Mouse (Mus musculus) layer of hippocampus, adult 2 months (tissue): ENCODE results near the gene Unc5cl. TPM values are rescaled to one million over a fixed set of nuclear protein-coding genes. Genes with fewer than 3 reads are reported as not detected.
A peak's percentile ranks its signal among the peaks of the same experiment; 100 is the strongest.

ENCODE experiments used
- DNase-seq, 2 experiments: peaks; one replicate each; pipeline ENCODE4 v3.0.0; 2022; ENCODE audit warnings: low spot score in 2 of 2
- H3K27ac ChIP-seq: fragments of 200-600 bp; 2 replicates; pipeline ENCODE4 v1.8.1; 2022
- H3K4me3 ChIP-seq: fragments of 200-600 bp; 2 replicates; pipeline ENCODE4 v1.8.1; 2022; ENCODE audit warnings: mild to moderate bottlenecking
- CTCF ChIP-seq: fragments of 200-600 bp; conservative IDR thresholded peaks from 2 replicates; pipeline ENCODE4 v1.8.1; 2022; ENCODE audit warnings: antibody characterized with exemption, mild to moderate bottlenecking, moderate library complexity
- total RNA-seq, 2 experiments: library from RNA; stranded (reverse); gene quantifications; 2 replicates each; pipeline ENCODE4 v1.2.3; 2021

The Unc5cl gene
- total RNA-seq, 2 experiments from 2014 or later: 0.37 to 0.92 TPM

- peak overlapping the region; percentile 49 for H3K4me3 ChIP-seq
- peak overlapping the region; percentile 91 for H3K27ac ChIP-seq
- TF ChIP-seq CTCF: no peak
- peak; percentile 33 to 69 for DNase-seq
Observed at GRCm38 (mm10) chr17:48543301-48543765, 88.6 kb downstream of the Unc5cl start.

GRCm38 (mm10) chr17:48544722-48545121 lies 90.0 kb downstream of the Unc5cl start:
- Histone ChIP-seq H3K27ac (peak overlapping the region; percentile 62; the same call in 1 of the 2 replicates), H3K4me3 (no peak overlapping the region)
- TF ChIP-seq CTCF: no peak
- no peak for DNase-seq

- H3K4me3 ChIP-seq: peak overlapping the region; percentile 31; the same call in 1 of the 2 replicates
- TF ChIP-seq CTCF: no peak
- DNase-seq: peak; percentile 29 to 70
- peak overlapping the region; percentile 62; the same call in 1 of the 2 replicates for H3K27ac ChIP-seq
Observed at GRCm38 (mm10) chr17:48545223-48545943, 90.7 kb downstream of the Unc5cl start.

GRCm38 (mm10) chr17:48546036-48546435 lies 91.3 kb downstream of the Unc5cl start:
- H3K27ac ChIP-seq: peak overlapping the region; percentile 62; the same call in 1 of the 2 replicates
- no peak for DNase-seq
- H3K4me3 ChIP-seq: no peak overlapping the region; the same call in 1 of the 2 replicates
- no peak for TF ChIP-seq CTCF

- no peak for TF ChIP-seq CTCF
- no peak for DNase-seq
Observed at GRCm38 (mm10) chr17:48547668-48548067, 93.0 kb downstream of the Unc5cl start.

GRCm38 (mm10) chr17:48551788-48552531 lies 97.3 kb downstream of the Unc5cl start:
- DNase-seq: peak in 1 of 2 experiments; percentile 48
- Histone ChIP-seq H3K4me3 (no peak overlapping the region), H3K27ac (peak overlapping the region; percentile 92)
- TF ChIP-seq CTCF: no peak

More at GRCm38 (mm10) chr17:48547668-48548067, 93.0 kb downstream of the Unc5cl start:
- H3K27ac ChIP-seq: no peak overlapping the region
- H3K4me3 ChIP-seq: no peak overlapping the region

GRCm38 (mm10) chr17:48552532-48552915 lies 97.8 kb downstream of the Unc5cl start:
- Histone ChIP-seq H3K4me3 (no peak overlapping the region), H3K27ac (peak overlapping the region; percentile 92)
- no peak for DNase-seq
- no peak for TF ChIP-seq CTCF

GRCm38 (mm10) chr17:48556223-48556962 lies 101.7 kb downstream of the Unc5cl start:
- DNase-seq: no peak
- no peak for TF ChIP-seq CTCF
- H3K27ac ChIP-seq: no peak overlapping the region
- no peak overlapping the region for H3K4me3 ChIP-seq

GRCm38 (mm10) chr17:48557823-48558715 lies 103.4 kb downstream of the Unc5cl start:
- no peak for DNase-seq
- no peak overlapping the region for H3K27ac ChIP-seq
- no peak for TF ChIP-seq CTCF

GRCm38 (mm10) chr17:48564931-48565330 lies 110.2 kb downstream of the Unc5cl start:
- Histone ChIP-seq H3K27ac (peak overlapping the region; percentile 69; the same call in 1 of the 2 replicates), H3K4me3 (no peak overlapping the region)
- no peak for TF ChIP-seq CTCF

More at GRCm38 (mm10) chr17:48557823-48558715, 103.4 kb downstream of the Unc5cl start:
- H3K4me3 ChIP-seq: no peak overlapping the region

GRCm38 (mm10) chr17:48569656-48570055 lies 115.0 kb downstream of the Unc5cl start:
- no peak for TF ChIP-seq CTCF
- H3K27ac ChIP-seq: no peak overlapping the region
- H3K4me3 ChIP-seq: no peak overlapping the region
- DNase-seq: no peak

More at GRCm38 (mm10) chr17:48564931-48565330, 110.2 kb downstream of the Unc5cl start:
- DNase-seq: peak in 1 of 2 experiments; percentile 42
